Mouse (Mus musculus) c-Kit-negative CD71-positive TER-119-positive erythroid progenitor cells, embryonic 14.5 days (primary cell): ENCODE results near the gene Anks1b.
"Not testable (repeated sequence)": the region's sequence is repeated elsewhere in the genome, so short reads cannot be mapped to it uniquely, and the experiment has no call there.

Experiments used
- DNase-seq: peaks from one replicate; pipeline ENCODE4 v3.0.0-alpha.2; 2013; ENCODE audit warnings: low read depth, low spot score

Gene Anks1b

GRCm38 (mm10) chr10:90576191-90577098 lies 703.1 kb downstream of the Anks1b start:
- no peak for DNase-seq

- DNase-seq: no peak
Observed at GRCm38 (mm10) chr10:90577099-90577461, 703.8 kb downstream of the Anks1b start.

GRCm38 (mm10) chr10:90577777-90578176 lies 704.5 kb downstream of the Anks1b start:
- DNase-seq: no peak

- no peak for DNase-seq
Observed at GRCm38 (mm10) chr10:90579970-90580369, 706.7 kb downstream of the Anks1b start.

- no peak for DNase-seq
Observed at GRCm38 (mm10) chr10:90584052-90584451, 710.7 kb downstream of the Anks1b start.

- no peak for DNase-seq
Observed at GRCm38 (mm10) chr10:90596142-90596541, 722.8 kb downstream of the Anks1b start.

GRCm38 (mm10) chr10:90596576-90596975 lies 723.3 kb downstream of the Anks1b start:
- DNase-seq: no peak

GRCm38 (mm10) chr10:90599149-90599548 lies 725.8 kb downstream of the Anks1b start:
- no peak for DNase-seq

- no peak for DNase-seq
Observed at GRCm38 (mm10) chr10:90599726-90600531, 726.6 kb downstream of the Anks1b start.

GRCm38 (mm10) chr10:90607586-90607985 lies 734.3 kb downstream of the Anks1b start:
- DNase-seq: no peak

GRCm38 (mm10) chr10:90609437-90609836 lies 736.1 kb downstream of the Anks1b start:
- no peak for DNase-seq

GRCm38 (mm10) chr10:90613051-90613450 lies 739.7 kb downstream of the Anks1b start:
- DNase-seq: no peak

GRCm38 (mm10) chr10:90615196-90615595 lies 741.9 kb downstream of the Anks1b start:
- no peak for DNase-seq

GRCm38 (mm10) chr10:90616622-90617021 lies 743.3 kb downstream of the Anks1b start:
- DNase-seq: no peak

GRCm38 (mm10) chr10:90617664-90618296 lies 744.5 kb downstream of the Anks1b start:
- no peak for DNase-seq

GRCm38 (mm10) chr10:90627532-90627931 lies 754.2 kb downstream of the Anks1b start:
- DNase-seq: no peak

- DNase-seq: no peak
Observed at GRCm38 (mm10) chr10:90630099-90630698, 756.9 kb downstream of the Anks1b start.

- not testable (repeated sequence) for DNase-seq
Observed at GRCm38 (mm10) chr10:90630794-90631193, 757.5 kb downstream of the Anks1b start.

- DNase-seq: no peak
Observed at GRCm38 (mm10) chr10:90637352-90637751, 764.0 kb downstream of the Anks1b start.

GRCm38 (mm10) chr10:90649681-90650080 lies 776.4 kb downstream of the Anks1b start:
- DNase-seq: no peak

GRCm38 (mm10) chr10:90657416-90658120 lies 784.3 kb downstream of the Anks1b start:
- DNase-seq: no peak
